Mouse (Mus musculus) G1E (cell line): ENCODE data around the gene Chrnb2.

ENCODE experiments used
- CTCF ChIP-seq: IDR thresholded peaks from 2 replicates; pipeline ENCODE4 v1.5.1; 2012; ENCODE audit warnings: low read depth, low read length, inconsistent platforms, mixed read lengths
- GATA2 ChIP-seq: IDR thresholded peaks from 2 replicates; pipeline ENCODE4 v1.6.1; 2012; ENCODE audit warnings: low read depth, low read length, inconsistent platforms, borderline replicate concordance
- POLR2AphosphoS5 ChIP-seq: IDR thresholded peaks from 2 replicates; pipeline ENCODE4 v1.6.1; 2012; ENCODE audit warnings: low read depth, low read length, inconsistent platforms; ENCODE audit not compliant: insufficient replicate concordance

DNA sequence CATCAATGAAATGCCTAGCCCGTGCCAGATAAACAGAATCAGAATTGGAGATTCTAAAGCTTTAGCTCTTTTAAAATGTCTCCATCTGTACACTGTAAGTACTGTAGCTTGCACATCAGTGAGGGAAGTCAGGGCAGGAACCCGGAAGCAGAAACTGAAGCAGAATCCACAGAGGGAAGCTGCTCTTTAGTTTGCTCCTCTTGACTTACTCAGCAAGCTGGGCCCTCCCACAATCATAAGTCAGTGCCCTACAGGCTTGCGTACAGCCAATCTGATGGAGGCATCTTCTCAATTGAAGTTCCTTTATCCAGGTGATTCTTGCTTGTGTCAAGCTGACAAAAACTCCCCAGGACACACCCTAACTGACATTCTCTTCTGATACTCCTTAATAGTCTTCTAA lies 42.7 kb upstream of the Chrnb2 start:
- TF ChIP-seq CTCF (no peak), POLR2AphosphoS5 (no peak), GATA2 (no peak)
